Mouse (Mus musculus): Measurements from ENCODE around the gene Cobl. TPM values are rescaled to one million over a fixed set of nuclear protein-coding genes. Genes with fewer than 3 reads are reported as not detected.

Gene Cobl
- total and polyA plus RNA-seq, 2 experiments from 2014 or later = 20.5 to 42.5 TPM

- 79% methylated on average over 2 of the region's 2 CpGs for WGBS
- no peak for TF ChIP-seq EP300 (IDR thresholded peaks at IDR 0.05; ENCODE audit: low read depth)
- no peak for TF ChIP-seq CTCF (IDR thresholded peaks at IDR 0.05; ENCODE audit: low read depth)
- Histone ChIP-seq H3K36me3 (replicated peaks; ENCODE audit: control insufficient read depth, insufficient read depth, low read length) (no peaks in the 10 kb centered on the region), H3K9me3 (replicated peaks; ENCODE audit: control insufficient read depth, low read length) (no peaks in the 10 kb centered on the region), H3K4me1 (ENCODE audit: control insufficient read depth, insufficient read depth) (no peaks in the 10 kb centered on the region), H3K27me3 (ENCODE audit: control insufficient read depth, insufficient read depth, low read length) (no peaks in the 10 kb centered on the region), H3K4me2 (ENCODE audit: low read depth, low read length) (no peak overlapping the region), H3K4me3 (ENCODE audit: low read depth, low read length) (no peak overlapping the region), H3K9ac (replicated peaks; ENCODE audit: low read depth, low read length) (no peak overlapping the region), H3K27ac (ENCODE audit: low read depth) (no peak overlapping the region)
- ATAC-seq (ENCODE audit: insufficient read depth, low read depth) (no peak), DNase-seq (ENCODE audit: low spot score) (no peak)
Measured at GRCm38 (mm10) chr11:12191386-12191785, 273.4 kb downstream of the Cobl start.

GRCm38 (mm10) chr11:12190417-12190816 lies 274.3 kb downstream of the Cobl start:
- H3K4me3 ChIP-seq (ENCODE audit: low read depth, low read length) = no peak overlapping the region
- H3K27me3 ChIP-seq (ENCODE audit: control insufficient read depth, insufficient read depth, low read length) = no peaks in the 10 kb centered on the region
- no peak overlapping the region for H3K27ac ChIP-seq (ENCODE audit: low read depth)
- TF ChIP-seq CTCF (IDR thresholded peaks at IDR 0.05; ENCODE audit: low read depth) = no peak
- H3K9ac ChIP-seq (replicated peaks; ENCODE audit: low read depth, low read length) = no peak overlapping the region
- H3K4me2 ChIP-seq (ENCODE audit: low read depth, low read length) = no peak overlapping the region
- 45% methylated on average over 1 of the region's 1 CpGs for WGBS
- no peaks in the 10 kb centered on the region for H3K9me3 ChIP-seq (replicated peaks; ENCODE audit: control insufficient read depth, low read length)
- no peaks in the 10 kb centered on the region for H3K4me1 ChIP-seq (ENCODE audit: control insufficient read depth, insufficient read depth)
- no peak for DNase-seq (ENCODE audit: low spot score)
- no peak for ATAC-seq (ENCODE audit: insufficient read depth, low read depth)
- no peaks in the 10 kb centered on the region for H3K36me3 ChIP-seq (replicated peaks; ENCODE audit: control insufficient read depth, insufficient read depth, low read length)
